Mouse (Mus musculus): ENCODE measurements at regions not wholly inside any gene's neighbourhood (a gene's known extent, or its start where the extent isn't known, plus 50 kb on each side); places are given as distances from the start of the nearest gene placed in this dataset.

GRCm38 (mm10) chr13:28417431-28417928 lies 160.2 kb downstream of the Gm11361 start:
- TF ChIP-seq GATA1 (IDR thresholded peaks at IDR 0.05; ENCODE audit: low read length) (no peak), TAL1 (IDR thresholded peaks at IDR 0.05; ENCODE audit: low read length) (no peak)

All from erythroblast, embryonic 14.5 days (primary cell).